Mouse (Mus musculus): ENCODE measurements around the gene Gm11273.
A peak's percentile ranks its signal among the peaks of the same experiment; 100 is the strongest.
"Not testable (repeated sequence)": the region's sequence is repeated elsewhere in the genome, so short reads cannot be mapped to it uniquely, and the experiment has no call there.

Gene Gm11273

GRCm38 (mm10) chr13:21501182-21501581 lies at the start of gene Gm11273:
TSS of gene Gm11273 (minus strand) at chr13:21501418.
- not testable (repeated sequence) for DNase-seq

GRCm38 (mm10) chr13:21550416-21551110 lies 49.3 kb upstream of the Gm11273 start:
- no peak for DNase-seq

- DNase-seq: no peak
These were observed 48.3 kb upstream of the Gm11273 start for GRCm38 (mm10) chr13:21549487-21549886.

GRCm38 (mm10) chr13:21542708-21543107 lies 41.5 kb upstream of the Gm11273 start, which contains the start of gene Olfr1366:
TSS of gene Olfr1366 (minus strand) at chr13:21542808.
- DNase-seq: no peak

- peak; percentile 87 for DNase-seq
These were observed 29.6 kb upstream of the Gm11273 start, which contains the start of gene Zkscan8 for GRCm38 (mm10) chr13:21530781-21531201. TSS of gene Zkscan8 (minus strand) at chr13:21531120.

- DNase-seq: no peak
These were observed 28.9 kb upstream of the Gm11273 start for GRCm38 (mm10) chr13:21530136-21530535.

- DNase-seq: peak; percentile 81
These were observed 5.0 kb upstream of the Gm11273 start for GRCm38 (mm10) chr13:21506221-21506649.

GRCm38 (mm10) chr13:21502296-21502695 lies 1.1 kb upstream of the Gm11273 start:
- no peak for DNase-seq

GRCm38 (mm10) chr13:21495080-21495479 lies 6.1 kb downstream of the Gm11273 start, which contains the start of gene AK157302:
TSS of gene AK157302 (plus strand) at chr13:21495223.
- DNase-seq: no peak

GRCm38 (mm10) chr13:21492847-21493246 lies 8.4 kb downstream of the Gm11273 start:
- DNase-seq: no peak

- DNase-seq: no peak
These were observed 14.3 kb downstream of the Gm11273 start for GRCm38 (mm10) chr13:21486881-21487280.

GRCm38 (mm10) chr13:21478759-21479670 lies 22.2 kb downstream of the Gm11273 start, which contains the start of the genes Zkscan4 and Gm10065:
TSS of gene Zkscan4 (plus strand) at chr13:21478907.
TSS of gene Gm10065 (minus strand) at chr13:21479441.
- peak; percentile 77 for DNase-seq

- DNase-seq: no peak
These were observed 28.8 kb downstream of the Gm11273 start for GRCm38 (mm10) chr13:21472427-21472826.

GRCm38 (mm10) chr13:21469097-21469496 lies 32.1 kb downstream of the Gm11273 start:
- no peak for DNase-seq

GRCm38 (mm10) chr13:21468061-21469019 lies 32.9 kb downstream of the Gm11273 start, which contains the start of gene Nkapl:
TSS of gene Nkapl (minus strand) at chr13:21468509.
- peak; percentile 81 for DNase-seq

- no peak for DNase-seq
These were observed 33.9 kb downstream of the Gm11273 start for GRCm38 (mm10) chr13:21467336-21467735.

- DNase-seq: not testable (repeated sequence)
These were observed 38.7 kb downstream of the Gm11273 start for GRCm38 (mm10) chr13:21462516-21462915.

GRCm38 (mm10) chr13:21456347-21456746 lies 44.9 kb downstream of the Gm11273 start:
- no peak for DNase-seq

GRCm38 (mm10) chr13:21454133-21454532 lies 47.1 kb downstream of the Gm11273 start:
- no peak for DNase-seq

GRCm38 (mm10) chr13:21453449-21453848 lies 47.8 kb downstream of the Gm11273 start, which contains the start of gene Zscan26:
TSS of gene Zscan26 (minus strand) at chr13:21453730.
- DNase-seq: peak; percentile 83

GRCm38 (mm10) chr13:21453042-21453441 lies 48.2 kb downstream of the Gm11273 start:
- DNase-seq: no peak

All from right cerebral cortex, postnatal 25 days (tissue).